Mouse (Mus musculus): ENCODE measurements around the gene Camp.

DNA sequence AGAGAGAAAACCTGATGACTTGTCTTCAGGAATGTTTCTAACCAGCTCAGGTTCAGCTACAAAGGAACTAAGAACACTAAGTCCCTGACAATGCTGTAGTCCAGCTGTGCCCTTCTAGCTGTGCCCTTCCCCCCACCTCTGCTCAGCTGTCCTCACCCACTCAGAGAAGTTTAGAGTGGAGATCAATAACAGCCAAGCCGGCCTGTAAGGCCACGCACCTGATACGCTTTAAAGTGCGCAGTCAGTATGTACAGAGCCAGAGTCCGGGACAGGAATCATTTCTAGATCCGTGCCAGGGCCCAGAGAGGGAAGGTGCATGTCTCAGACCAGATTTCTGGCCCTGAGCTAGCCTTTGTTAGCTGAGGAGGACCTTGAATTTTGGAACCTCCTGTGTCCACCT lies 6.5 kb upstream of the Camp start:
- TF ChIP-seq CTCF (IDR thresholded peaks at IDR 0.05; ENCODE audit: low read depth, low read length): no peak
- no peak for TF ChIP-seq GATA2 (IDR thresholded peaks at IDR 0.05; ENCODE audit: borderline replicate concordance, low read depth, low read length)
